Comparison of ENCODE assay signal across 11 mouse cellular contexts in genomic region chr6:91221094-91221493, GRCm38 (mm10). TPM values are rescaled to one million over a fixed set of nuclear protein-coding genes. Genes with fewer than 3 reads are reported as not detected.
DNase-seq lines count a peak whose midpoint lies in the region; ATAC-seq lines count a peak whose summit lies in the region.
"Had no signal": no experiment of that assay in that cellular context is flagged by ENCODE, and none has a peak within 500 bp of the region (broad histone marks: within the 10 kb centered on the region; RNA-seq: fewer than 3 reads in every experiment).

No protein-coding gene starts in this region.

- H3K27me3 ChIP-seq in kidney, embryonic 15.5 days, result 0 out of 2 replicates have a peak, but pooled peaks cover 5% of the 10 kb centered on the region
- no peaks in the 10 kb centered on the region for H3K27me3 ChIP-seq in limb, embryonic 11.5 days (ENCODE audit: control insufficient read depth, insufficient read depth, low read length)
- H3K27me3 ChIP-seq in midbrain, embryonic 13.5 days, result 0 out of 2 replicates have a peak, but pooled peaks cover under 1% of the 10 kb centered on the region
- H3K27me3 ChIP-seq in hindbrain, embryonic 12.5 days, result no peaks in the 10 kb centered on the region

- H3K36me3 ChIP-seq in kidney, embryonic 15.5 days, result no peaks in the 10 kb centered on the region
- no peaks in the 10 kb centered on the region for H3K36me3 ChIP-seq in limb, embryonic 11.5 days (ENCODE audit: control insufficient read depth, insufficient read depth, low read length)
- H3K36me3 ChIP-seq in midbrain, embryonic 13.5 days, result no peaks in the 10 kb centered on the region
- no peaks in the 10 kb centered on the region for H3K36me3 ChIP-seq in hindbrain, embryonic 12.5 days

- no peak overlapping the region for H3K4me2 ChIP-seq in kidney, embryonic 15.5 days
- H3K4me2 ChIP-seq in limb, embryonic 11.5 days (ENCODE audit: low read depth, severe bottlenecking), result no peak overlapping the region
- no peak overlapping the region for H3K4me2 ChIP-seq in midbrain, embryonic 13.5 days (replicated peaks)
- H3K4me2 ChIP-seq in hindbrain, embryonic 12.5 days (replicated peaks), result no peak overlapping the region

- WGBS in kidney, embryonic 15.5 days, result 16% methylated on average over 3 of the region's 3 CpGs
- WGBS in limb, embryonic 11.5 days, result 2% methylated on average over 3 of the region's 3 CpGs
- WGBS in midbrain, embryonic 13.5 days, result 12% methylated on average over 3 of the region's 3 CpGs
- WGBS in hindbrain, embryonic 12.5 days, result 9% methylated on average over 3 of the region's 3 CpGs

- ATAC-seq in kidney, embryonic 15.5 days (replicated peaks; ENCODE audit: low FRiP score), result no peak
- peak; percentile 18; the same call in 1 of the 2 replicates for ATAC-seq in limb, embryonic 11.5 days (ENCODE audit: insufficient number of reproducible peaks, low FRiP score, low TSS enrichment, low read depth)
- ATAC-seq in midbrain, embryonic 13.5 days, result no peak
- no peak for ATAC-seq in hindbrain, embryonic 12.5 days (ENCODE audit: low FRiP score)
- ATAC-seq: activated CD4-positive, CD25-positive, alpha-beta regulatory T cell, adult 4 months had no signal

- no peak overlapping the region for H3K27ac ChIP-seq in kidney, embryonic 15.5 days
- H3K27ac ChIP-seq in limb, embryonic 11.5 days (replicated peaks; ENCODE audit: low read depth, low read length), result no peak overlapping the region
- no peak overlapping the region for H3K27ac ChIP-seq in midbrain, embryonic 13.5 days
- no peak overlapping the region for H3K27ac ChIP-seq in hindbrain, embryonic 12.5 days

- no peak overlapping the region for H3K9ac ChIP-seq in kidney, embryonic 15.5 days
- no peak overlapping the region for H3K9ac ChIP-seq in limb, embryonic 11.5 days (ENCODE audit: low read length)
- no peak overlapping the region for H3K9ac ChIP-seq in midbrain, embryonic 13.5 days (replicated peaks)
- H3K9ac ChIP-seq in hindbrain, embryonic 12.5 days, result no peak overlapping the region

- no peaks in the 10 kb centered on the region for H3K4me1 ChIP-seq in kidney, embryonic 15.5 days
- H3K4me1 ChIP-seq in limb, embryonic 11.5 days (ENCODE audit: control insufficient read depth, insufficient read depth, low read length), result peaks cover 10% of the 10 kb centered on the region; the same call in 1 of the 2 replicates
- 0 out of 2 replicates have a peak, but pooled peaks cover 5% of the 10 kb centered on the region for H3K4me1 ChIP-seq in midbrain, embryonic 13.5 days (replicated peaks)
- H3K4me1 ChIP-seq in hindbrain, embryonic 12.5 days, result peaks cover 13% of the 10 kb centered on the region

- H3K4me3 ChIP-seq in kidney, embryonic 15.5 days (replicated peaks), result no peak overlapping the region
- no peak overlapping the region for H3K4me3 ChIP-seq in limb, embryonic 11.5 days (ENCODE audit: low read depth, low read length)
- H3K4me3 ChIP-seq in midbrain, embryonic 13.5 days (replicated peaks), result no peak overlapping the region
- H3K4me3 ChIP-seq in hindbrain, embryonic 12.5 days, result no peak overlapping the region

- no peaks in the 10 kb centered on the region for H3K9me3 ChIP-seq in kidney, embryonic 15.5 days (replicated peaks)
- H3K9me3 ChIP-seq in limb, embryonic 11.5 days (ENCODE audit: control insufficient read depth, low read length), result no peaks in the 10 kb centered on the region
- H3K9me3 ChIP-seq in midbrain, embryonic 13.5 days, result no peaks in the 10 kb centered on the region
- no peaks in the 10 kb centered on the region for H3K9me3 ChIP-seq in hindbrain, embryonic 12.5 days (replicated peaks)

- DNase-seq in kidney, postnatal 10 days, result peak; percentile 73
- DNase-seq in ES-CJ7 (ENCODE audit: low read depth, low spot score), result peak; percentile 45
- DNase-seq in WW6 (ENCODE audit: low read depth, low spot score), result peak; percentile 49
- DNase-seq in limb, embryonic 11.5 days (ENCODE audit: low spot score), result peak; percentile 76
- no peak for DNase-seq in right cerebral cortex, postnatal 10 days (ENCODE audit: low spot score in 2 of 2)
- DNase-seq: cerebellum, postnatal 10 days; lung, postnatal 14 days had no signal

RNA-seq across cellular contexts. Expression of gene Fbln2, which starts 8.8 kb away (rescaled TPM):
- polyA plus RNA-seq in kidney, embryonic 15.5 days (2015; fragmentation: Nextera tagmentation; extraction: Ambion mirVana), result 38.9 and 56.4 TPM in 2 replicates
- 78.7 and 79.9 TPM in 2 replicates for polyA plus RNA-seq in limb, embryonic 11.5 days (2014; fragmentation: Nextera tagmentation; extraction: Ambion mirVana)
- polyA plus RNA-seq in midbrain, embryonic 13.5 days (2015; fragmentation: Nextera tagmentation; extraction: Ambion mirVana), result 10.8 and 11.1 TPM in 2 replicates
- 100 and 102 TPM in 2 replicates for polyA plus RNA-seq in hindbrain, embryonic 12.5 days (2016; fragmentation: Nextera tagmentation; extraction: Ambion mirVana)

Comparison
In these comparisons a context has a peak if more than half of its experiments do, and no peak if none do; other contexts are left out.
1. DNase-seq: peak in kidney, postnatal 10 days (single experiment), ES-CJ7 (single experiment), WW6 (single experiment) and limb, embryonic 11.5 days (single experiment); none in right cerebral cortex, postnatal 10 days (0 of 2).